Mouse (Mus musculus) A20 (cell line): ENCODE data around the gene Ptgs2.

Source experiments
- DNase-seq: peaks from one replicate; pipeline ENCODE4 v3.0.0-alpha.2; 2011; ENCODE audit warnings: low read depth, low spot score

The Ptgs2 gene

DNA sequence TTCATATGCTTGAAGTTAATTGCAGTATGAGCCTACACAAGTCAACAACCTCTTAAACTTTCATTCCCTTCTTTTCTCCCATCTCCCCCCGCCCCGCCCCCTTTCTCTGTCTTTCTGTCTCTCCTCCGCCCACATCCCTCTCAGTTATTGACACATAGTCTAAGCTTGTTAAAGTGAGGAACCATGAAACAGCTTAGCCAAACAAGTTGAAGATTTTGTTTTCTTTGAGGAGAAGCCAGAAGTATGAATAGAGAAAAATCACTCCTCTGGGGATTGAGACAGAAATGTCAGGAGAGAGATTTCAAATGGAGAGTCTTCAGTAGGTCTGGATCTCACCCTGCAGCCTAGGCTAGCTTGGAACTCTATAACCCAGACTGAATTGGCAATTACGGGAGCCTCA, 47.4 kb downstream of the Ptgs2 start:
- no peak for DNase-seq

GRCm38 (mm10) chr1:150151411-150151810, 51.6 kb downstream of the Ptgs2 start:
- DNase-seq = no peak
